Mouse (Mus musculus): ENCODE results near the gene Cmc4. TPM values are rescaled to one million over a fixed set of nuclear protein-coding genes. Genes with fewer than 3 reads are reported as not detected.

Gene Cmc4
- 20.3 and 20.6 TPM in 2 replicates for polyA plus RNA-seq (2012; rRNA removed)

- no peaks in the 10 kb centered on the region for H3K4me1 ChIP-seq (ENCODE audit: control insufficient read depth, insufficient read depth, low read length)
- WGBS: 4% methylated on average over 52 of the region's 52 CpGs
- H3K27ac ChIP-seq (ENCODE audit: insufficient read depth, low read length): peak within 1 kb of the TSS; percentile 68; the same call in 1 of the 2 replicates
- H3K4me3 ChIP-seq (replicated peaks; ENCODE audit: insufficient read depth, low read depth, low read length): peak within 1 kb of the TSS; percentile 84
- peak; percentile 88 to 92 for DNase-seq
- TF ChIP-seq POLR2A (IDR thresholded peaks at IDR 0.05; ENCODE audit: borderline replicate concordance, insufficient read depth, low read length) (peak; percentile 75; the same call in 1 of the 2 replicates), CTCF (IDR thresholded peaks at IDR 0.05; ENCODE audit: borderline replicate concordance, insufficient read depth, low read depth, low read length) (no peak)
- H3K27me3 ChIP-seq (ENCODE audit: control insufficient read depth, insufficient read depth, low read length): no peaks in the 10 kb centered on the region
Observed at GRCm38 (mm10) chrX:75415936-75416785, at the start of gene Cmc4, which contains the start of the genes Mtcp1 and Brcc3. TSS of gene Cmc4 (minus strand) at chrX:75416584. TSS of gene Mtcp1 (minus strand) at chrX:75416588. TSS of gene Brcc3 (plus strand) at chrX:75416628.

DNA sequence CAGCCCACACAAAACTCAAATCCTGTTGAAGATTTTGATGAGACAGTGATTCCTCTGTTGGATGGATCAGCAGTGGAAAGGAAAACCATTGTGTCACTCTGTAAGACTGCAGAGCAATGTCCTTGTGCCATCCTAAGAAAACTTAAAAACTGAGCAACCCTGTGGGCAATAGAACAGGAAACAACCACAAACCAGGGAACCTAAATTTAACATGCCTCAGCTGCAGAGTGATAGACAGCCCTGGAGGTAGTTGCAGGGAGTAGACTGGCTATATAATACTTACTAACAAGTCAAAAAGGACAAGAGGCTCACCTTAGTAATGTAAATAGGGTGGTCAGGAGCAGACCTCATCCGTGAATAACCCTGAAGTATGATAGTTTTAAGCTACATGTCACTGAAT, 38.2 kb upstream of the Cmc4 start:
- H3K4me3 ChIP-seq (replicated peaks; ENCODE audit: insufficient read depth, low read depth, low read length): no peak overlapping the region
- H3K4me1 ChIP-seq (ENCODE audit: control insufficient read depth, insufficient read depth, low read length): no peaks in the 10 kb centered on the region
- DNase-seq: no peak
- no peak overlapping the region for H3K27ac ChIP-seq (ENCODE audit: insufficient read depth, low read length)
- no peaks in the 10 kb centered on the region for H3K27me3 ChIP-seq (ENCODE audit: control insufficient read depth, insufficient read depth, low read length)
- no peak for TF ChIP-seq CTCF (IDR thresholded peaks at IDR 0.05; ENCODE audit: borderline replicate concordance, insufficient read depth, low read depth, low read length)
- no peak for TF ChIP-seq POLR2A (IDR thresholded peaks at IDR 0.05; ENCODE audit: borderline replicate concordance, insufficient read depth, low read length)
- WGBS: 89% methylated on average over 1 of the region's 1 CpGs

DNA sequence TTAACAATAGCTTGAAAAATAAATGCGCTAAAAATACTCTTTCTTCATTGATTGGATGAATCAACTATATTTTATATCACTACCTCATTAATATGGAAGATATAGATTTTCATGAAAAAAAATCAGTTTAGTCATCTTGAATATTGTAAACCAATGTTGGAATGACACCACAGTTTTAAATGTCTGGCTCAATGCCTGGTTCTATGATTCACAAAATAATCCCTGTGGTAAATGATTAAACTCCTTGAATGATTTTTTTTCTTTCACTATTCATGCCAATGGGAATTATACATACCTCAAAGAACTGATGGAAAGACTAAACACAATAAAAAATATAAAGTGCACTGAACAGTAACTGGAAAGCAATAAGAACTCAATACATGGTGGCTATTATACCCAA, 6.7 kb downstream of the Cmc4 start:
- Histone ChIP-seq H3K4me1 (ENCODE audit: control insufficient read depth, insufficient read depth, low read length) (no peaks in the 10 kb centered on the region), H3K27me3 (ENCODE audit: control insufficient read depth, insufficient read depth, low read length) (no peaks in the 10 kb centered on the region), H3K4me3 (replicated peaks; ENCODE audit: insufficient read depth, low read depth, low read length) (no peak overlapping the region), H3K27ac (ENCODE audit: insufficient read depth, low read length) (no peak overlapping the region)
- DNase-seq: no peak
- TF ChIP-seq CTCF (IDR thresholded peaks at IDR 0.05; ENCODE audit: borderline replicate concordance, insufficient read depth, low read depth, low read length) (no peak), POLR2A (IDR thresholded peaks at IDR 0.05; ENCODE audit: borderline replicate concordance, insufficient read depth, low read length) (no peak)
- WGBS: 100% methylated on average over 1 of the region's 1 CpGs

- H3K27me3 ChIP-seq (ENCODE audit: control insufficient read depth, insufficient read depth, low read length): no peaks in the 10 kb centered on the region
- no peak for DNase-seq
- no peak overlapping the region for H3K27ac ChIP-seq (ENCODE audit: insufficient read depth, low read length)
- H3K4me3 ChIP-seq (replicated peaks; ENCODE audit: insufficient read depth, low read depth, low read length): no peak overlapping the region
- TF ChIP-seq CTCF (IDR thresholded peaks at IDR 0.05; ENCODE audit: borderline replicate concordance, insufficient read depth, low read depth, low read length) (no peak), POLR2A (IDR thresholded peaks at IDR 0.05; ENCODE audit: borderline replicate concordance, insufficient read depth, low read length) (no peak)
- H3K4me1 ChIP-seq (ENCODE audit: control insufficient read depth, insufficient read depth, low read length): no peaks in the 10 kb centered on the region
Observed at GRCm38 (mm10) chrX:75403350-75403749, 13.0 kb downstream of the Cmc4 start.

DNA sequence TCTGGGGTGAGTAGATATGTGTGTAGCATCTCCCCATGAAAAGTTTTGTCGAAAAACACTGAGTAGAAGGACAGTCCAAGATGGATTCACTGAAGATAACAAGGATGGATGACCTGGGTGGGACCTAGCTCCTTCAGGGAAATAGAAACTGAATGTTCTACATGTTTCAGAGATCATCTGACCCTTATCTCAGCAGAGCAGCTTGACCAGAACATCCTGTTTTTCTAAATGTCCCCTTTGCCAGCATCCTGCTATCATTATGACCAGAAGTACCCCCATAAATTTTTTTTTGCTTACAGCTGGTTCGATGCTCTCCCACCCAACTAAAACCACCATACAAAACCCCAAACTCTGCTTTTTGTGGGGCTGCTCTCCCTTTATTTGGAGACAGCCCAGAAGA, 13.7 kb downstream of the Cmc4 start:
- Histone ChIP-seq H3K27me3 (ENCODE audit: control insufficient read depth, insufficient read depth, low read length) (no peaks in the 10 kb centered on the region), H3K4me3 (replicated peaks; ENCODE audit: insufficient read depth, low read depth, low read length) (no peak overlapping the region), H3K4me1 (ENCODE audit: control insufficient read depth, insufficient read depth, low read length) (no peaks in the 10 kb centered on the region), H3K27ac (ENCODE audit: insufficient read depth, low read length) (no peak overlapping the region)
- DNase-seq: no peak
- TF ChIP-seq POLR2A (IDR thresholded peaks at IDR 0.05; ENCODE audit: borderline replicate concordance, insufficient read depth, low read length) (no peak), CTCF (IDR thresholded peaks at IDR 0.05; ENCODE audit: borderline replicate concordance, insufficient read depth, low read depth, low read length) (no peak)
- 90% methylated on average over 2 of the region's 2 CpGs for WGBS

DNA sequence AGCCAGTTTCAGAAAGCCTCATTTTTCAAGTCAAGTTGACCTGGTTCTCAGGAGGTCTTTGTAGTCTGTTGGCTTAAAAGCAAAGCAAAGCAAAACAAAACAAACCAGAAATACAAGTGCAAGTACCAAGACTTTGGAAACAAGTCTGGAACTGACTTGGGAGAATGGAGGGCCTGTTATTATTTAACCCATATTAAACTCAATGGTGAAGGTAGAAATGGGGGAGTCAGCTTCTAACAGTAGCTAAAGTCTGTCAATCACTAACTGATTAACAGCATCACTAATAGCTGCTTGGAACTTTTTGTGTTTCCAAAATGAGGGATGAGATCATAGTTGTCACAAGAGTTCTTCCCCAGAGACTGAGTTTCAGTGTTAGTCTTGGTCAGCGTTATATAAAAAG, 16.9 kb downstream of the Cmc4 start:
- DNase-seq: no peak
- H3K27me3 ChIP-seq (ENCODE audit: control insufficient read depth, insufficient read depth, low read length): no peaks in the 10 kb centered on the region
- TF ChIP-seq POLR2A (IDR thresholded peaks at IDR 0.05; ENCODE audit: borderline replicate concordance, insufficient read depth, low read length) (no peak), CTCF (IDR thresholded peaks at IDR 0.05; ENCODE audit: borderline replicate concordance, insufficient read depth, low read depth, low read length) (no peak)
- no peaks in the 10 kb centered on the region for H3K4me1 ChIP-seq (ENCODE audit: control insufficient read depth, insufficient read depth, low read length)
- no peak overlapping the region for H3K27ac ChIP-seq (ENCODE audit: insufficient read depth, low read length)
- WGBS: 90% methylated on average over 1 of the region's 1 CpGs
- H3K4me3 ChIP-seq (replicated peaks; ENCODE audit: insufficient read depth, low read depth, low read length): no peak overlapping the region

DNA sequence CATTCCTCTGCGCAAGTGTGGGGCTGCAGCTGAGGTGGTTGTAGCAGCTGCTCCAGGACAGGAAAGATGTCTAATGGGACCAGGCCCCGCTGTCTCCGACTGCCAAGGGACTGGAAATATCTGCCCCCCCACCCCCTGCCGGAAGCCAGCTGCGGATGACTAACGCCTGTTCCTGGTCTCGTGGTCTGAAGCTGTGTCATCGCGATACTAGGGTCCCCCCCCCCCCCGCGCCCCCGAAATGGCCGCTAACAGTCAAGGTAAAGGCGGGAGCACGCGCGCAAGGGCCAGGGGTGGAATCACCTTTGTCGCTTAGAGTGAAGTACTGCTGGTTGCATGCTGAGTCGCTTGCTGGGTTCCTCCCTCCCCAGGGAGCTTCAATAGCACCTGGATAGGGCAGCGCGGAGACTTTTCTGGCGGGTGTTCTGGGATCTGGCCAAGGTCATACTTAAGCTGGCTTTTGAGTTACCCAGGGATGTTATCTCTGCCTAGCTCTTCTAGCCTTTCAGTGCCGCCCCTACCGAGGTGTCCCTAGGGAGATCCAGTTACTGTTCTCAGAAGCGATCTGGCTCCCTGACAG, 34.1 kb downstream of the Cmc4 start, which contains the start of the genes Fundc2 and F8:
TSS of gene Fundc2 (plus strand) at position 205 of the 577 bp plus-strand sequence.
TSS of gene F8 (minus strand) at position 421 of the 577 bp plus-strand sequence.
- 3% methylated on average over 25 of the region's 25 CpGs for WGBS
- TF ChIP-seq POLR2A (IDR thresholded peaks at IDR 0.05; ENCODE audit: borderline replicate concordance, insufficient read depth, low read length) (no peak), CTCF (IDR thresholded peaks at IDR 0.05; ENCODE audit: borderline replicate concordance, insufficient read depth, low read depth, low read length) (no peak)
- Histone ChIP-seq H3K27ac (ENCODE audit: insufficient read depth, low read length) (peak within 1 kb of the TSS; percentile 87), H3K4me1 (ENCODE audit: control insufficient read depth, insufficient read depth, low read length) (no peaks in the 10 kb centered on the region), H3K27me3 (ENCODE audit: control insufficient read depth, insufficient read depth, low read length) (no peaks in the 10 kb centered on the region), H3K4me3 (replicated peaks; ENCODE audit: insufficient read depth, low read depth, low read length) (peak within 1 kb of the TSS; percentile 99)
- DNase-seq: peak; percentile 63 to 82
